In genomic region chr11:43548148-43548547, GRCm38 (mm10) we compare ENCODE assay signal across 9 mouse cellular contexts. TPM values are rescaled to one million over a fixed set of nuclear protein-coding genes. Genes with fewer than 3 reads are reported as not detected.
DNase-seq lines count a peak whose midpoint lies in the region; ATAC-seq and TF ChIP-seq lines count a peak whose summit lies in the region.
"Had no signal": no experiment of that assay in that cellular context is flagged by ENCODE, and none has a peak within 500 bp of the region (broad histone marks: within the 10 kb centered on the region; RNA-seq: fewer than 3 reads in every experiment).

No protein-coding gene starts in this region.

- no peaks in the 10 kb centered on the region for H3K27me3 ChIP-seq in forebrain, embryonic 11.5 days (ENCODE audit: control insufficient read depth, insufficient read depth, low read length)
- H3K27me3 ChIP-seq: megakaryocyte, embryonic 14.5 days had no signal

- peaks cover 22% of the 10 kb centered on the region for H3K4me1 ChIP-seq in forebrain, embryonic 11.5 days (replicated peaks; ENCODE audit: control insufficient read depth, insufficient read depth, low read length)
- peaks cover 16% of the 10 kb centered on the region for H3K4me1 ChIP-seq in lung, adult 2 months (ENCODE audit: control insufficient read depth, insufficient read depth, low read length)

- ATAC-seq in forebrain, embryonic 11.5 days (replicated peaks; ENCODE audit: low FRiP score), result peak; percentile 61

- intact Hi-C loops in heart, postnatal 14 days (cut with DNase I), result no loop called here
- intact Hi-C loops in gastrocnemius, adult 2 months (cut with DNase I), result no loop called here

- H3K36me3 ChIP-seq in forebrain, embryonic 11.5 days (ENCODE audit: control insufficient read depth, insufficient read depth, low read length), result no peaks in the 10 kb centered on the region

- DNase-seq in gastrocnemius, postnatal 10 days, result peak; percentile 37
- no peak for DNase-seq in gastrocnemius, adult 18-20 months (ENCODE audit: low spot score)
- peak; percentile 77 for DNase-seq in forebrain, embryonic 11.5 days (ENCODE audit: low spot score)
- peak; percentile 77 to 84 for DNase-seq in heart, postnatal 14 days
- DNase-seq in layer of hippocampus, adult 8-10 months (ENCODE audit: low spot score in 2 of 2), result peak; percentile 73 to 77
- DNase-seq in lung, adult 2 months, result peak; percentile 23
- DNase-seq in right cerebral cortex, adult 18-20 months, result peak; percentile 68
- no peak for DNase-seq in gastrocnemius, adult 2 months

- TF ChIP-seq POLR2A in lung, adult 2 months (IDR thresholded peaks at IDR 0.05; ENCODE audit: borderline replicate concordance, extremely low read depth, low read depth, low read length), result no peak

- H3K9ac ChIP-seq in forebrain, embryonic 11.5 days (ENCODE audit: low read length), result no peak overlapping the region

- H3K9me3 ChIP-seq in forebrain, embryonic 11.5 days (ENCODE audit: control insufficient read depth, low read length), result no peaks in the 10 kb centered on the region
- H3K9me3 ChIP-seq: megakaryocyte, embryonic 14.5 days had no signal

- no peak for TF ChIP-seq CTCF in lung, adult 2 months (IDR thresholded peaks at IDR 0.05; ENCODE audit: insufficient read depth, low read length)
- TF ChIP-seq CTCF in gastrocnemius, adult 2 months (IDR thresholded peaks at IDR 0.05), result no peak

- no peak overlapping the region for H3K27ac ChIP-seq in forebrain, embryonic 11.5 days (ENCODE audit: low read depth, low read length)
- H3K27ac ChIP-seq in gastrocnemius, adult 2 months, result no peak overlapping the region

- WGBS in forebrain, embryonic 11.5 days, result 3% methylated on average over 7 of the region's 7 CpGs
- 22% methylated on average over 7 of the region's 7 CpGs for WGBS in lung, adult 2 months

- H3K4me2 ChIP-seq in forebrain, embryonic 11.5 days (ENCODE audit: low read depth, low read length, severe bottlenecking), result no peak overlapping the region

- H3K4me3 ChIP-seq in forebrain, embryonic 11.5 days (ENCODE audit: low read depth, low read length), result no peak overlapping the region
- no peak overlapping the region for H3K4me3 ChIP-seq in lung, adult 2 months (replicated peaks; ENCODE audit: extremely low read depth, low read depth, low read length)
- H3K4me3 ChIP-seq in gastrocnemius, adult 2 months, result no peak overlapping the region
- H3K4me3 ChIP-seq: megakaryocyte, embryonic 14.5 days had no signal

RNA-seq across cellular contexts. Expression of gene Ccnjl, which starts 19.6 kb away (rescaled TPM):
- 1 to 10 TPM; 1.0 to 1.3 TPM for total RNA-seq in gastrocnemius, postnatal 10 days (2021)
- not detected for total RNA-seq in gastrocnemius, adult 18-20 months (2021)
- polyA plus RNA-seq in forebrain, embryonic 11.5 days (2014; fragmentation: Nextera tagmentation; extraction: Ambion mirVana), result 30.7 and 32.3 TPM in 2 replicates
- total RNA-seq in heart, postnatal 14 days (2021), result 1 to 10 TPM; 7.4 to 8.5 TPM
- 10 to 100 TPM in 1 of 4 experiments, 1 to 10 TPM in 3; 7.5 to 10.4 (median 8.8) TPM for total RNA-seq in layer of hippocampus, adult 8-10 months (2022)
- polyA plus RNA-seq in lung, adult 2 months (2012; rRNA removed), result 3.7 and 3.8 TPM in 2 replicates
- total RNA-seq in gastrocnemius, adult 2 months (2021), result under 1 TPM in 1 of 2 experiments, not detected in 1; 0.33 TPM

RNA-seq across cellular contexts. Expression of gene 4933415A04Rik, which starts 38.7 kb away (rescaled TPM):
- under 1 TPM; 0.26 to 0.45 TPM for total RNA-seq in gastrocnemius, postnatal 10 days (2021)
- under 1 TPM in 1 of 2 experiments, not detected in 1; 0.12 TPM for total RNA-seq in gastrocnemius, adult 18-20 months (2021)
- 7.4 and 8.5 TPM in 2 replicates for polyA plus RNA-seq in forebrain, embryonic 11.5 days (2014; fragmentation: Nextera tagmentation; extraction: Ambion mirVana)
- 1 to 10 TPM; 1.2 to 1.6 TPM for total RNA-seq in heart, postnatal 14 days (2021)
- total RNA-seq in layer of hippocampus, adult 8-10 months (2022), result 1 to 10 TPM; 1.3 to 3.0 (median 2.4) TPM
- polyA plus RNA-seq in lung, adult 2 months (2012; rRNA removed), result 0.24 and 0.38 TPM in 2 replicates
- total RNA-seq in gastrocnemius, adult 2 months (2021), result not detected

RNA-seq across cellular contexts. Expression of gene Fabp6, which starts 53.2 kb away (rescaled TPM):
- total RNA-seq in gastrocnemius, postnatal 10 days (2021), result not detected
- total RNA-seq in gastrocnemius, adult 18-20 months (2021), result not detected
- not detected in 2 replicates for polyA plus RNA-seq in forebrain, embryonic 11.5 days (2014; fragmentation: Nextera tagmentation; extraction: Ambion mirVana)
- not detected for total RNA-seq in heart, postnatal 14 days (2021)
- not detected for total RNA-seq in layer of hippocampus, adult 8-10 months (2022)
- polyA plus RNA-seq in lung, adult 2 months (2012; rRNA removed), result 0.34 TPM in 1 of 2 replicates, not detected in the other
- not detected for total RNA-seq in gastrocnemius, adult 2 months (2021)

Comparison
In these comparisons a context has a peak if more than half of its experiments do, and no peak if none do; other contexts are left out.
1. DNase-seq: peak in gastrocnemius, postnatal 10 days (single experiment), forebrain, embryonic 11.5 days (single experiment), heart, postnatal 14 days (2 of 2), layer of hippocampus, adult 8-10 months (2 of 2), lung, adult 2 months (single experiment) and right cerebral cortex, adult 18-20 months (single experiment); none in gastrocnemius, adult 18-20 months (single experiment) and gastrocnemius, adult 2 months (single experiment).